Mouse (Mus musculus): Measurements from ENCODE around the gene Psmd1. TPM values are rescaled to one million over a fixed set of nuclear protein-coding genes. Genes with fewer than 3 reads are reported as not detected.
A peak's percentile ranks its signal among the peaks of the same experiment; 100 is the strongest.

The Psmd1 gene
- polyA plus RNA-seq, 1 experiment from 2014 or later: 123 TPM

GRCm38 (mm10) chr1:86048231-86048630 lies 16.0 kb upstream of the Psmd1 start:
- Histone ChIP-seq H3K79me2 (ENCODE audit: inconsistent target) (no peaks in the 10 kb centered on the region), H3K27ac (no peak overlapping the region), H3K4me3 (ENCODE audit: inconsistent target) (no peak overlapping the region), H3K36me3 (ENCODE audit: inconsistent target) (no peaks in the 10 kb centered on the region)
- WGBS (ENCODE audit: missing documents): 63% methylated on average over 4 of the region's 4 CpGs

- Histone ChIP-seq H3K4me3 (ENCODE audit: inconsistent target) (no peak overlapping the region), H3K27ac (no peak overlapping the region), H3K79me2 (ENCODE audit: inconsistent target) (no peaks in the 10 kb centered on the region), H3K36me3 (ENCODE audit: inconsistent target) (no peaks in the 10 kb centered on the region)
- WGBS (ENCODE audit: missing documents): 83% methylated on average over 3 of the region's 3 CpGs
Measured at GRCm38 (mm10) chr1:86048744-86049143, 15.4 kb upstream of the Psmd1 start.

DNA sequence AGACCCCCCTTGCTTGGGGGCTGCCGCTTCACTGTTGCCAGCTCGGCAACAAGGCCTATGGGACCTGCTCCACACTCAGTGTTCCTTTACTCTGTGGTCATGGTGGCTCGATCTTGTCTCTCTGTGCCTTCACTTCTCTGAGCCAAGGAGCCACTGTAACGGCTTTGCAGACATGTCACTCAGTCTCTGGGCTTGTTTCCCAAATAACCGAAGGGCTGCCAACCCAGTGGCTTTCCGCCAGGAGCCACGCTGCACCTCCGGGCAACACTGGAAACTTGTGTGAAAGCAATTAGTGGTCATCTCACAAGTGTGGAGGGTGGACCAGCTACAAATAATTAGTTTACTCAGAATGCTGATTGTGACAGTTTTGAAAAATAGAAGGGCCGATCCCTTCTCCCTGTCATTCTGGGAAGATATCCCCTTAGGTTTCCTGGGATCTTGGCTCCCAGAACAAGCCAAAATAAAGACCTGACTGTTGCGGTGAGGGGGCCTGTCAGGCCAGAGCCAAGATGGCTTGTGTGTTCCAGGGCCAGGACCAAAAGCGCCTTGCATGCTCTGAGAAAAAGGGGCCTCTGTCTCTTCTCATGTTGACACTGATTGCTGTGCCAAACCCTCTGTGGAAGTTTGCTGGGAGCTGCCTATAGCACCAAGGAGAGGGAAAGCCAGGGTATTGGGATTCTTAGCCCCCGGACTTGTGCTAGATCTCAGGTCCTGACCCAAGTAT lies 10.8 kb upstream of the Psmd1 start:
- no peaks in the 10 kb centered on the region for H3K79me2 ChIP-seq (ENCODE audit: inconsistent target)
- no peaks in the 10 kb centered on the region for H3K36me3 ChIP-seq (ENCODE audit: inconsistent target)
- 93% methylated on average over 12 of the region's 12 CpGs for WGBS (ENCODE audit: missing documents)
- H3K4me3 ChIP-seq (ENCODE audit: inconsistent target): no peak overlapping the region
- no peak overlapping the region for H3K27ac ChIP-seq

DNA sequence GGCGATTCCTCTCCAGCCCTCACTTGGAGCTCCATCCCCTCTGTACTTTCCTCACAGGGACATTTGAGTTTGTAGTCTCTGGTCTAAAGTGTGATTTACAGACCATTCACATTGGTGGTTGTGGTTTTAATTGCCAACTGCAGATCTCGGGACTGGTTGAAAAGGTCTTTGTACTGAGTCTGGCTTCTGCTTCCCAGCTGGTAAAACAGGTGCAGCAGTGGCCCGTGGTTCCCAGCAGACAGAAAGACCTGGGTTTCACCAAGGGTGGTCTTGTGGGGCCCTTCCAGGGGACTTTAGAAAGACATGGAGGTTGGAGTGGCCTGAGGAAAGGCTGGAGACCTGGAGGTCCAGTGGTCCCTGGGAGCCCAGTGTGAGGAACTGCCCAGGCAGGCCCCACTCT lies 9.2 kb upstream of the Psmd1 start:
- WGBS (ENCODE audit: missing documents): 45% methylated on average over 3 of the region's 3 CpGs
- Histone ChIP-seq H3K4me3 (ENCODE audit: inconsistent target) (no peak overlapping the region), H3K27ac (no peak overlapping the region), H3K36me3 (ENCODE audit: inconsistent target) (no peaks in the 10 kb centered on the region), H3K79me2 (ENCODE audit: inconsistent target) (no peaks in the 10 kb centered on the region)

DNA sequence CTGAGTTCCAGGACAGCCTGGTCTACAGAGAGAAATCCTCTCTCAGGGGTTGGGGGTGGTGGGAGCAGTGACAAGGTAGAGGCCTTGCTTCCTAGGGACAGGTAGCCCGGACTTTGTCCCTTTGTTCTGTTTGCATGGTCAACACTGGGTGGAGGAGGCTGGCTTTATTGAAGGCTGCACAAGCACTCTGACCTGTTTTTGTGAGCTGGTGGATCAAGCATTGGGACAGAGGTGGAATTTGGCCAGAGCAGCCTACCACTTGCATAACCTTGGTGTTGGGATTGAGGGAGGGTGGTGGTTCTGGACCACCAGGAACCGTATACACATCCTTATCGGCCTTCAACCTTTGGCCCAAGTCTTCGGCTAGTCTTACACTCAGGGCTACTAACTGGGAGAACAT lies 7.9 kb upstream of the Psmd1 start:
- WGBS (ENCODE audit: missing documents): 90% methylated on average over 4 of the region's 4 CpGs
- H3K27ac ChIP-seq: no peak overlapping the region
- no peak overlapping the region for H3K4me3 ChIP-seq (ENCODE audit: inconsistent target)
- H3K79me2 ChIP-seq (ENCODE audit: inconsistent target): no peaks in the 10 kb centered on the region
- H3K36me3 ChIP-seq (ENCODE audit: inconsistent target): no peaks in the 10 kb centered on the region

DNA sequence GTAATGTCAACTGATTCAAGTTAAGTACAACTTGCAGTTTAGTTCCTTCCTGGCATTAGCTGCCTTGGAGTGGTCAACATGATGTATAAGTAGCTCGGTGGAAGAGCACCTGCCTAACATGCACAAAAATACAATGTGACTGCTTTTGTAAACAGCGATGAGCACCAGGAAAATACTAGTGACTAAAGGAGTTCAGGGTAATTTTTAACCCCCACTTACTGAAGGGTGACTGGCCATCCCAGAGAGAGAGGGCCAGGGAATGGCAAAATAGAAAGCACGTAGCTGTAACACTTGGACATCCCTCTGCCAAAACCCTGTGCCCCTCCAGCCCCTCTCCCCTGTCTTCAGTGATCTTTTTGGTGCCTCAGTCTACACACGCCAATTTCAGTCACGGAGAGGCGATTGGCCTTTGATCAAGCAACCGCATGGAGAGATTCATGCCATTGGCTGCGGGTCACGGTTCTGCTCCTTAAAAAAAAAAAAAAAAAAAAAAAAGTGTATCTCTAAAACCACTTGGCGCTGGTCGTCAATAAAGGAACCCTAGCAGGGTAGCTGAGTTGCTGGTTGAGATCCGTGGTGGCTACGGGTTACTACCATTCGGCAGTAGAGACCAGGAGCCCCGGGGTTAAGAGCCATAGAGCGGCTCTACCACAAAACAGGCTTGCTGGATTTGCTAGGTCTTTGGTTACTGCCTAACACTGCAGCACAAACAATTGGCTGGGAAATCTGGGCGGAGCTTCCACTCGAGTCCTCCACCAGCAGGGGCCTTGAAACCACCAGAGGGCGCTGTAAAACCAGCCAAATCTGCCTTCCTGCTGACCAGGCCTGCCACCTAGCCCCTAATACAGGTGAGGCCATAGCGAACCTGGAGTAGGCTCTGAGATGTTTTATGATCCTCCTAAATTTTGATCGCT lies 5.1 kb upstream of the Psmd1 start:
- Histone ChIP-seq H3K27ac (no peak overlapping the region), H3K79me2 (ENCODE audit: inconsistent target) (no peaks in the 10 kb centered on the region), H3K4me3 (ENCODE audit: inconsistent target) (peak overlapping the region; percentile 25; the same call in 1 of the 2 replicates), H3K36me3 (ENCODE audit: inconsistent target) (no peaks in the 10 kb centered on the region)
- WGBS (ENCODE audit: missing documents): 16% methylated on average over 21 of the region's 21 CpGs

- WGBS (ENCODE audit: missing documents): 69% methylated on average over 6 of the region's 6 CpGs
- Histone ChIP-seq H3K4me3 (ENCODE audit: inconsistent target) (no peak overlapping the region), H3K27ac (no peak overlapping the region), H3K79me2 (ENCODE audit: inconsistent target) (peaks cover 30% of the 10 kb centered on the region), H3K36me3 (ENCODE audit: inconsistent target) (no peaks in the 10 kb centered on the region)
Measured at GRCm38 (mm10) chr1:86062523-86062922, 1.7 kb upstream of the Psmd1 start.

DNA sequence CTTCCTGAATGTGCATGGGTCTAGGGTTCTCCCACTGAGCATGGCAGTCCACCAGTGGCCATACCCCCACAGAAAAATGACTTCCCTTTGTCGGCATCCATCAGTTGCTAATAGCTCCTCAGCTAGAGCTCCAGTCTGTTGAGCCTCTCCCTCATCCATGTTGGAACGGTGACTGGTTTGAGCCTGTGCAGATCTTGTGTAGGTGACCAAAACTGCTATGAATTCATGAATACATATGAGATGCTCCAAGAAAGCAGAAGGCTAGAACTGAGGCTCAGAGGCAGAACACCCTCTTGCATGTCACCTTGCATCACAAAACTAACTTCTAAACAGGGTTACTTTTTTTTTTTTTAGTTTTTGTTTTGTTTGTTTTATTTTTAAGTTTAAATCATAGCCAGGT lies 12.4 kb downstream of the Psmd1 start:
- WGBS (ENCODE audit: missing documents): 96% methylated on average over 2 of the region's 2 CpGs

DNA sequence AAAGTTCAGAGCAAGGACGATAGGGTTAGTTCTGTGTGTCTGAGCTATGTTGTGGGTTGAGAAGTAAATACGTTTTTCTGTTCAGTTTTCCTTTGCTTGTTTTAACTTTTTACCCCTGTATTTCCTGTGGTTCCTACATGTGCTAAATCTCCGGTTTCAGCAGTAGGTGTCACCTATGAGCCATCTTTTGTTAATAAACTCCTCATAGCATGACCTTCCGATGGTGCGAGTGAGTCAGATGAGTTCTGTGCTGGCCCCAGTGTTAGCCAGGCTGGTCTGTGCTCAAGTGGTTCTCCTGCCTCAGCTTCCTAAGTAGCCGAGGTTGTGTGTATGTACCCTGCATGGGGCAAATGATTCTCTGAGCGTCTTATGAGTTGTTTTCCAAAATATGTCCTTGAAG lies 30.2 kb downstream of the Psmd1 start:
- 88% methylated on average over 7 of the region's 7 CpGs for WGBS (ENCODE audit: missing documents)
- Histone ChIP-seq H3K36me3 (ENCODE audit: inconsistent target) (peaks cover 75% of the 10 kb centered on the region), H3K79me2 (ENCODE audit: inconsistent target) (peaks cover 8% of the 10 kb centered on the region; the same call in 1 of the 2 replicates), H3K4me3 (ENCODE audit: inconsistent target) (no peak overlapping the region), H3K27ac (no peak overlapping the region)

More for the DNA sequence above, 12.4 kb downstream of the Psmd1 start:
- Histone ChIP-seq H3K4me3 (ENCODE audit: inconsistent target) (no peak overlapping the region), H3K36me3 (ENCODE audit: inconsistent target) (peaks cover 89% of the 10 kb centered on the region), H3K79me2 (ENCODE audit: inconsistent target) (0 out of 2 replicates have a peak, but pooled peaks cover under 1% of the 10 kb centered on the region), H3K27ac (no peak overlapping the region)

DNA sequence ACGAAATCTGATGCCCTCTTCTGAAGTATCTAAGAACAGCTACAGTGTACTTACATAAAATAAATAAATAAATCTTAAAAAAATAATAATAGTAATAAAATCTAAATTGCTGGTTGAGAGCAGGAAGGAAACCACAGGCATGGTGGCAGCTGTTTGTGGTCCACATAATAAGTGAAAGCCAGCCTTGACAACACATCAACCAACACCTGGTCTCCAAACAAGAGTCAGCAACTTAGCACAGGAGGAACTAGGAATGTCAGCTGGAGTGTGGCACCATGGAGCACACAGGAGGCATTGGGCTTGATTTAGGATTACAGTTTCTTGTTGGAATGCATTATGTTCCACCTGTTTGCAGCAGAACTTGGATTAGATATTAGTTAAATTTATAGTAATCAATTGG lies 40.9 kb downstream of the Psmd1 start:
- 100% methylated on average over 1 of the region's 1 CpGs for WGBS (ENCODE audit: missing documents)
- H3K4me3 ChIP-seq (ENCODE audit: inconsistent target): no peak overlapping the region
- no peak overlapping the region for H3K27ac ChIP-seq
- H3K36me3 ChIP-seq (ENCODE audit: inconsistent target): peaks cover 25% of the 10 kb centered on the region
- peaks cover 47% of the 10 kb centered on the region for H3K79me2 ChIP-seq (ENCODE audit: inconsistent target)

DNA sequence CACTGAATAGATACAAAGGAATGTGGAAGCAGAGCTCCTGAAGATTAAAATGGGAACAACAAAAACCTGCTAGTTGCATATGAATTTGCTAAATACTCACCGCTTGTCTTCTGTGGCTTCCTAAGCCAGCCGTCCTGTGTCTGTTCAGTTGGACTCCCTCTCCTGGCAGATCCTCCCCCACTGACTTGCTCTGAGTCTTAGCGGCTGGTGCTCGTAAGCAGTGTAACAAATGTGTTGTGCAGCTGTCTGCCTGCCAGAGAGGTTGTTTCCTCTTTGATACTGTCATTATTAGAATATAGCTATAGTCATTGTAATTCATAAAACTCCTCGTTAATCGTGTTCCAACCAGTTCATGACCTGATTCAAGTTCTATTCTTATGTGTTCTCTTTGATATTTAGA lies 47.6 kb downstream of the Psmd1 start, which contains the start of gene Htr2b:
TSS of gene Htr2b (minus strand) at position 192 of the 400 bp plus-strand sequence.
- Histone ChIP-seq H3K27ac (peak within 1 kb of the TSS; percentile 49), H3K79me2 (ENCODE audit: inconsistent target) (peaks cover 69% of the 10 kb centered on the region), H3K36me3 (ENCODE audit: inconsistent target) (peaks cover 12% of the 10 kb centered on the region), H3K4me3 (ENCODE audit: inconsistent target) (no peak within 1 kb of the TSS; the same call in 1 of the 2 replicates)
- 84% methylated on average over 6 of the region's 6 CpGs for WGBS (ENCODE audit: missing documents)

GRCm38 (mm10) chr1:86114141-86114540 lies 50.0 kb downstream of the Psmd1 start:
- 84% methylated on average over 3 of the region's 3 CpGs for WGBS (ENCODE audit: missing documents)
- Histone ChIP-seq H3K27ac (no peak overlapping the region), H3K36me3 (ENCODE audit: inconsistent target) (peaks cover 16% of the 10 kb centered on the region; the same call in 1 of the 2 replicates), H3K4me3 (ENCODE audit: inconsistent target) (no peak overlapping the region), H3K79me2 (ENCODE audit: inconsistent target) (peaks cover 47% of the 10 kb centered on the region)

GRCm38 (mm10) chr1:86119549-86119948 lies 55.4 kb downstream of the Psmd1 start:
- H3K27ac ChIP-seq: peak overlapping the region; percentile 84
- no peak overlapping the region for H3K4me3 ChIP-seq (ENCODE audit: inconsistent target)
- H3K36me3 ChIP-seq (ENCODE audit: inconsistent target): peaks cover 21% of the 10 kb centered on the region
- H3K79me2 ChIP-seq (ENCODE audit: inconsistent target): peaks cover 21% of the 10 kb centered on the region
- 98% methylated on average over 4 of the region's 4 CpGs for WGBS (ENCODE audit: missing documents)

GRCm38 (mm10) chr1:86126036-86126435 lies 61.8 kb downstream of the Psmd1 start:
- Histone ChIP-seq H3K79me2 (ENCODE audit: inconsistent target) (no peaks in the 10 kb centered on the region), H3K27ac (peak overlapping the region; percentile 84), H3K36me3 (ENCODE audit: inconsistent target) (peaks cover 37% of the 10 kb centered on the region), H3K4me3 (ENCODE audit: inconsistent target) (no peak overlapping the region)
- WGBS (ENCODE audit: missing documents): 96% methylated on average over 2 of the region's 2 CpGs

GRCm38 (mm10) chr1:86133337-86133736 lies 69.2 kb downstream of the Psmd1 start, which contains the start of gene Gm21972:
TSS of gene Gm21972 (plus strand) at chr1:86133637.
- Histone ChIP-seq H3K36me3 (ENCODE audit: inconsistent target) (peaks cover 75% of the 10 kb centered on the region), H3K4me3 (ENCODE audit: inconsistent target) (no peak within 1 kb of the TSS), H3K27ac (no peak within 1 kb of the TSS), H3K79me2 (ENCODE audit: inconsistent target) (no peaks in the 10 kb centered on the region)
- 98% methylated on average over 4 of the region's 4 CpGs for WGBS (ENCODE audit: missing documents)

Data from macrophage (primary cell).